In genomic region chr17:25597537-25597936, GRCm38 (mm10) we compare ENCODE assay signal across 18 mouse cellular contexts. TPM values are rescaled to one million over a fixed set of nuclear protein-coding genes. Genes with fewer than 3 reads are reported as not detected.
DNase-seq lines count a peak whose midpoint lies in the region; ATAC-seq lines count a peak whose summit lies in the region.
"Had no signal": no experiment of that assay in that cellular context is flagged by ENCODE, and none has a peak within 500 bp of the region (broad histone marks: within the 10 kb centered on the region; RNA-seq: fewer than 3 reads in every experiment).

No protein-coding gene starts in this region.

- H3K9ac ChIP-seq in midbrain, embryonic 11.5 days (ENCODE audit: low read length): no peak overlapping the region
- H3K9ac ChIP-seq in midbrain, embryonic 15.5 days: no peak overlapping the region
- H3K9ac ChIP-seq in liver, embryonic 12.5 days: no peak overlapping the region
- H3K9ac ChIP-seq: embryonic facial prominence, embryonic 15.5 days; forebrain, embryonic 15.5 days; heart, embryonic 12.5 days; intestine, embryonic 15.5 days; lung, embryonic 15.5 days had no signal

- no peak overlapping the region for H3K4me3 ChIP-seq in midbrain, embryonic 11.5 days (ENCODE audit: low read depth, low read length)
- H3K4me3 ChIP-seq in midbrain, embryonic 15.5 days: no peak overlapping the region
- peak overlapping the region; percentile 16 for H3K4me3 ChIP-seq in megakaryocyte, embryonic 14.5 days (replicated peaks)
- no peak overlapping the region for H3K4me3 ChIP-seq in liver, embryonic 12.5 days
- H3K4me3 ChIP-seq: embryonic facial prominence, embryonic 15.5 days; forebrain, embryonic 15.5 days; heart, embryonic 12.5 days; intestine, embryonic 15.5 days; lung, embryonic 15.5 days had no signal

- no peaks in the 10 kb centered on the region for H3K9me3 ChIP-seq in midbrain, embryonic 11.5 days (ENCODE audit: control insufficient read depth, low read length)
- no peaks in the 10 kb centered on the region for H3K9me3 ChIP-seq in midbrain, embryonic 15.5 days
- no peaks in the 10 kb centered on the region for H3K9me3 ChIP-seq in megakaryocyte, embryonic 14.5 days
- no peaks in the 10 kb centered on the region for H3K9me3 ChIP-seq in liver, embryonic 12.5 days (replicated peaks)
- H3K9me3 ChIP-seq: embryonic facial prominence, embryonic 15.5 days; forebrain, embryonic 15.5 days; heart, embryonic 12.5 days; intestine, embryonic 15.5 days; lung, embryonic 15.5 days had no signal

- no peaks in the 10 kb centered on the region for H3K27me3 ChIP-seq in midbrain, embryonic 11.5 days (ENCODE audit: control insufficient read depth, insufficient read depth, low read length)
- H3K27me3 ChIP-seq in midbrain, embryonic 15.5 days (replicated peaks): no peaks in the 10 kb centered on the region
- peaks cover 83% of the 10 kb centered on the region for H3K27me3 ChIP-seq in megakaryocyte, embryonic 14.5 days (replicated peaks)
- no peaks in the 10 kb centered on the region for H3K27me3 ChIP-seq in liver, embryonic 12.5 days (replicated peaks)
- H3K27me3 ChIP-seq: embryonic facial prominence, embryonic 15.5 days; forebrain, embryonic 15.5 days; heart, embryonic 12.5 days; intestine, embryonic 15.5 days; lung, embryonic 15.5 days had no signal

- H3K4me2 ChIP-seq in midbrain, embryonic 11.5 days: no peak overlapping the region
- no peak overlapping the region for H3K4me2 ChIP-seq in midbrain, embryonic 15.5 days
- H3K4me2 ChIP-seq in liver, embryonic 12.5 days: no peak overlapping the region
- H3K4me2 ChIP-seq: embryonic facial prominence, embryonic 15.5 days; forebrain, embryonic 15.5 days; heart, embryonic 12.5 days; intestine, embryonic 15.5 days; liver, embryonic 11.5 days; lung, embryonic 15.5 days had no signal

- peak; percentile 52 to 57 for DNase-seq in cerebellum, postnatal 14 days
- DNase-seq in midbrain, embryonic 11.5 days (ENCODE audit: low spot score, missing footprints): peak; percentile 31
- DNase-seq in cerebellum, postnatal 25 days: peak; percentile 55 to 58
- DNase-seq: adrenal gland, postnatal 14 days; B cell, adult 2 months; kidney, postnatal 4 days; left cerebral cortex, postnatal 4 days; right cerebral cortex, postnatal 4 days had no signal

- WGBS in midbrain, embryonic 11.5 days: 81% methylated on average over 3 of the region's 3 CpGs
- 81% methylated on average over 3 of the region's 3 CpGs for WGBS in midbrain, embryonic 15.5 days
- 60% methylated on average over 3 of the region's 3 CpGs for WGBS in liver, embryonic 12.5 days (ENCODE audit: insufficient replicate concordance)

- 0 out of 2 replicates have a peak, but pooled peaks cover 3% of the 10 kb centered on the region for H3K36me3 ChIP-seq in midbrain, embryonic 11.5 days (ENCODE audit: control insufficient read depth, insufficient read depth, low read length)
- H3K36me3 ChIP-seq in midbrain, embryonic 15.5 days (replicated peaks): 0 out of 2 replicates have a peak, but pooled peaks cover 3% of the 10 kb centered on the region
- peaks cover 28% of the 10 kb centered on the region for H3K36me3 ChIP-seq in megakaryocyte, embryonic 14.5 days (replicated peaks; ENCODE audit: low read length)
- peaks cover 12% of the 10 kb centered on the region for H3K36me3 ChIP-seq in liver, embryonic 12.5 days
- H3K36me3 ChIP-seq: forebrain, embryonic 15.5 days; intestine, embryonic 15.5 days; lung, embryonic 15.5 days had no signal

- no peaks in the 10 kb centered on the region for H3K4me1 ChIP-seq in midbrain, embryonic 11.5 days (ENCODE audit: control insufficient read depth, insufficient read depth, low read length)
- H3K4me1 ChIP-seq in midbrain, embryonic 15.5 days: no peaks in the 10 kb centered on the region
- H3K4me1 ChIP-seq in megakaryocyte, embryonic 14.5 days: peaks cover 37% of the 10 kb centered on the region
- H3K4me1 ChIP-seq in liver, embryonic 12.5 days: 0 out of 2 replicates have a peak, but pooled peaks cover 8% of the 10 kb centered on the region
- H3K4me1 ChIP-seq: forebrain, embryonic 15.5 days; intestine, embryonic 15.5 days; lung, embryonic 15.5 days had no signal

- H3K27ac ChIP-seq in midbrain, embryonic 11.5 days (ENCODE audit: low read depth, low read length): no peak overlapping the region
- H3K27ac ChIP-seq in midbrain, embryonic 15.5 days: no peak overlapping the region
- H3K27ac ChIP-seq in liver, embryonic 12.5 days: no peak overlapping the region
- H3K27ac ChIP-seq: embryonic facial prominence, embryonic 15.5 days; forebrain, embryonic 15.5 days; intestine, embryonic 15.5 days; lung, embryonic 15.5 days had no signal

- no peak for ATAC-seq in cerebellum, adult (ENCODE audit: insufficient number of reproducible peaks, low FRiP score, low TSS enrichment)
- no peak for ATAC-seq in midbrain, embryonic 11.5 days (ENCODE audit: low FRiP score)
- no peak for ATAC-seq in midbrain, embryonic 15.5 days (replicated peaks)
- ATAC-seq in liver, embryonic 12.5 days: no peak
- ATAC-seq: forebrain, embryonic 15.5 days; intestine, embryonic 15.5 days had no signal

RNA-seq across cellular contexts. Expression of gene Lmf1, which starts 18.7 kb away (rescaled TPM):
- polyA plus RNA-seq in midbrain, embryonic 11.5 days (2014; fragmentation: Nextera tagmentation; extraction: Ambion mirVana): 19.2 and 20.6 TPM in 2 replicates
- polyA plus RNA-seq in midbrain, embryonic 15.5 days (2015; fragmentation: Nextera tagmentation; extraction: Ambion mirVana): 23.2 and 24.9 TPM in 2 replicates
- 17.8 and 34.8 TPM in 2 replicates for polyA plus RNA-seq in megakaryocyte, embryonic 14.5 days (2012; ENCODE audit: insufficient read depth, low replicate concordance)
- 14.4 and 15.0 TPM in 2 replicates for polyA plus RNA-seq in liver, embryonic 12.5 days (2016; fragmentation: Nextera tagmentation; extraction: Ambion mirVana)

RNA-seq across cellular contexts. Expression of gene Sox8, which starts 27.1 kb away (rescaled TPM):
- polyA plus RNA-seq in midbrain, embryonic 11.5 days (2014; fragmentation: Nextera tagmentation; extraction: Ambion mirVana): 2.0 and 2.1 TPM in 2 replicates
- polyA plus RNA-seq in midbrain, embryonic 15.5 days (2015; fragmentation: Nextera tagmentation; extraction: Ambion mirVana): 10.7 and 15.2 TPM in 2 replicates
- polyA plus RNA-seq in megakaryocyte, embryonic 14.5 days (2012; ENCODE audit: insufficient read depth, low replicate concordance): 3.8 TPM in 1 of 2 replicates, not detected in the other
- polyA plus RNA-seq in liver, embryonic 12.5 days (2016; fragmentation: Nextera tagmentation; extraction: Ambion mirVana): 0.52 and 0.65 TPM in 2 replicates
